Mouse (Mus musculus): Measurements from ENCODE around the gene Opcml.

The Opcml gene

GRCm38 (mm10) chr9:27871624-27872023, 81.0 kb downstream of the Opcml start:
- no peak for DNase-seq

- DNase-seq: no peak
Measured at GRCm38 (mm10) chr9:27889636-27890035, 99.1 kb downstream of the Opcml start.

GRCm38 (mm10) chr9:27917250-27917649, 126.7 kb downstream of the Opcml start:
- no peak for DNase-seq

GRCm38 (mm10) chr9:27923495-27923894, 132.9 kb downstream of the Opcml start:
- DNase-seq: no peak

GRCm38 (mm10) chr9:27923945-27924825, 133.6 kb downstream of the Opcml start:
- no peak for DNase-seq

GRCm38 (mm10) chr9:27925650-27926049, 135.1 kb downstream of the Opcml start:
- no peak for DNase-seq

GRCm38 (mm10) chr9:27937253-27937652, 146.7 kb downstream of the Opcml start:
- no peak for DNase-seq

- no peak for DNase-seq
Measured at GRCm38 (mm10) chr9:27937660-27938059, 147.1 kb downstream of the Opcml start.

- DNase-seq: no peak
Measured at GRCm38 (mm10) chr9:27945323-27946010, 154.9 kb downstream of the Opcml start.

- no peak for DNase-seq
Measured at GRCm38 (mm10) chr9:27951110-27951509, 160.5 kb downstream of the Opcml start.

- DNase-seq: no peak
Measured at GRCm38 (mm10) chr9:27961682-27962081, 171.1 kb downstream of the Opcml start.

- no peak for DNase-seq
Measured at GRCm38 (mm10) chr9:27963385-27963784, 172.8 kb downstream of the Opcml start.

- DNase-seq: no peak
Measured at GRCm38 (mm10) chr9:27964902-27965550, 174.5 kb downstream of the Opcml start.

- peak; percentile 1 for DNase-seq
Measured at GRCm38 (mm10) chr9:27968266-27968665, 177.7 kb downstream of the Opcml start.

- no peak for DNase-seq
Measured at GRCm38 (mm10) chr9:27972293-27972692, 181.7 kb downstream of the Opcml start.

- DNase-seq: no peak
Measured at GRCm38 (mm10) chr9:27982576-27982975, 192.0 kb downstream of the Opcml start.

GRCm38 (mm10) chr9:27986604-27987588, 196.3 kb downstream of the Opcml start:
- no peak for DNase-seq

GRCm38 (mm10) chr9:27991611-27992010, 201.0 kb downstream of the Opcml start:
- DNase-seq: no peak

GRCm38 (mm10) chr9:27996536-27996935, 206.0 kb downstream of the Opcml start:
- DNase-seq: no peak

GRCm38 (mm10) chr9:27998767-27999166, 208.2 kb downstream of the Opcml start:
- DNase-seq: no peak

- DNase-seq: no peak
Measured at GRCm38 (mm10) chr9:28003131-28003530, 212.6 kb downstream of the Opcml start.

- DNase-seq: no peak
Measured at GRCm38 (mm10) chr9:28011483-28011882, 220.9 kb downstream of the Opcml start.

Data from cerebellum, adult 11-12 months (tissue).